Mouse (Mus musculus) embryonic fibroblast, embryonic 13.5 days (primary cell): Measurements from ENCODE around the gene Slc48a1. TPM values are rescaled to one million over a fixed set of nuclear protein-coding genes. Genes with fewer than 3 reads are reported as not detected.

Experiments
- H3K27ac ChIP-seq: 2 replicates; pipeline ENCODE4 v1.5.1; 2012; ENCODE audit warnings: low read length, control low read depth, inconsistent platforms; ENCODE audit not compliant: insufficient read depth
- H3K4me1 ChIP-seq: 2 replicates; pipeline ENCODE4 v1.6.1; 2011; ENCODE audit warnings: low read length; ENCODE audit not compliant: control insufficient read depth, insufficient read depth
- H3K4me3 ChIP-seq: 2 replicates; pipeline ENCODE4 v1.5.1; 2011; ENCODE audit warnings: mild to moderate bottlenecking, control low read depth, low read length; ENCODE audit not compliant: insufficient read depth
- CTCF ChIP-seq: IDR thresholded peaks from 2 replicates; pipeline ENCODE4 v1.5.1; 2011; ENCODE audit warnings: mild to moderate bottlenecking, control low read depth, low read length, moderate library complexity, borderline replicate concordance; ENCODE audit not compliant: insufficient read depth
- POLR2A ChIP-seq: IDR thresholded peaks from 2 replicates; pipeline ENCODE4 v1.6.1; 2011; ENCODE audit warnings: low read depth, mild to moderate bottlenecking, control low read depth, low read length, moderate library complexity
- polyA plus RNA-seq: library from polyadenylated mRNA; stranded (reverse); fragments of >200 nt; gene quantifications from 2 replicates; pipeline ENCODE4 v1.2.4, GENCODE M21; 2011; ENCODE audit warnings: low read depth; ENCODE audit not compliant: missing spikeins, insufficient read length

Gene Slc48a1
- polyA plus RNA-seq, 1 experiment = 136 TPM

- TF ChIP-seq CTCF = no peak
- TF ChIP-seq POLR2A = no peak
- no peak overlapping the region for H3K27ac ChIP-seq
- H3K4me3 ChIP-seq = no peak overlapping the region
- peaks cover 18% of the 10 kb centered on the region for H3K4me1 ChIP-seq
Observed at GRCm38 (mm10) chr15:97810399-97810798, 32.1 kb downstream of the Slc48a1 start.

GRCm38 (mm10) chr15:97811307-97811706, 33.0 kb downstream of the Slc48a1 start:
- H3K4me3 ChIP-seq = no peak overlapping the region
- H3K27ac ChIP-seq = no peak overlapping the region
- H3K4me1 ChIP-seq = peaks cover 18% of the 10 kb centered on the region
- TF ChIP-seq POLR2A = no peak
- TF ChIP-seq CTCF = no peak

GRCm38 (mm10) chr15:97812126-97812525, 33.8 kb downstream of the Slc48a1 start:
- Histone ChIP-seq H3K4me3 (no peak overlapping the region), H3K4me1 (peaks cover 18% of the 10 kb centered on the region), H3K27ac (peak overlapping the region; percentile 28)
- no peak for TF ChIP-seq CTCF
- no peak for TF ChIP-seq POLR2A

DNA sequence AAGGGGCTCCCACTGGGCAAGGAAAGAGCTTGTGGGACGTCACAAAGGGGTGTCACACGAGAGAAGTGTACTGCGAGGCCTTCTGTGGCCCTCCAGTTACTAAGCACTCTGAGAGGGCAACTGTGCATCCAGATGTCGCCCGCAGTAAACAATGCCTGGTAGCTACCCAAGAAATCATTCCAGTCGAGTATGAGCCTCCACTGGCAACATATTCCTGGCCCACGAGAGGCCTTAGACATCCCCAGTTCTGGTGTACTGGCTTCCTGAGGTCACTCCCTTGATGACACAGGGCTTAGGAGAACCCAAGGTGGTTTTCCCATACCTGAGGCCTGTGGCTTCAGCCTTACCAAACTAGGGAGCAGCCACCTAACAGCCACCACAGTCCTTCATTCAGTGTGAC, 34.6 kb downstream of the Slc48a1 start:
- TF ChIP-seq CTCF (no peak), POLR2A (no peak)
- Histone ChIP-seq H3K4me3 (no peak overlapping the region), H3K27ac (peak overlapping the region; percentile 28), H3K4me1 (peaks cover 18% of the 10 kb centered on the region)

DNA sequence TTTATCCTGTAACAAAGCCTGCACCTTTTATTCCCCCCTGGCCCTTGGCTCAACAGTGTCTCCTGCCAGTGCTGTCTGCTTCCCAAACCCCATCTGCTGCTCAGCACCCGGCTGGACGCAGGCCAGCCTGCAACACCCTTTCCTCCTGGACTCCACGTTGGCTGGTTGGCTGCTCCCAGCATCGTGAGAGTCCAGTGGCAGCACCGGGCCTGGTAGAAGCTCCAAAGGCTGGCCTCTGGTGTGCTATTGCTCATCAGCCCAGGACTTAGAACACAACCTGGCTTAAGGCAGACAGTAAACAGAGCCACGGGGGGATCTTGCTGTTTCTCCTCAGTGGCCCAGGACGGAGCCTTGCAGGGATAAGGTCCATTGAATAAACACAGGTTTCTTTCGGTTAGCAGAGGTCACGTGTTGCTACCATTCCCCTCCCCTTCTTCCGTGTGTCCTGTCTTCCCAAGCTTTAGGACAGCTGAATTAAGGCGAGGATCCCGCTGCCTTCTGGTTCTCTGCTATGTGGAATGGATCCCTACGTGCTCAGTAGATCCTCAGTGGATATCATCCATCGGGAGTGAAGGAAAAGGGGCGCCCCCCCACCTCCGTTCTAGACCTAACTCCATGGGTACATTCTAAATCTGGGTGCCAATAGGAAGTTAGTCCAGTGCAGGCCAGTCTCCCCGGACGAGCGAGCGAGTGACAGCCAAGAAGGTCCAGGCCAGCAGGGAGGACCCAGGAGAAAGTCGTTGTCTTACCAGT, 35.3 kb downstream of the Slc48a1 start:
- Histone ChIP-seq H3K27ac (peak overlapping the region; percentile 13), H3K4me1 (peaks cover 18% of the 10 kb centered on the region), H3K4me3 (no peak overlapping the region)
- TF ChIP-seq POLR2A (no peak), CTCF (no peak)

- TF ChIP-seq POLR2A (no peak), CTCF (no peak)
- peak overlapping the region; percentile 9; the same call in 1 of the 2 replicates for H3K27ac ChIP-seq
Observed at GRCm38 (mm10) chr15:97814703-97815102, 36.4 kb downstream of the Slc48a1 start.

DNA sequence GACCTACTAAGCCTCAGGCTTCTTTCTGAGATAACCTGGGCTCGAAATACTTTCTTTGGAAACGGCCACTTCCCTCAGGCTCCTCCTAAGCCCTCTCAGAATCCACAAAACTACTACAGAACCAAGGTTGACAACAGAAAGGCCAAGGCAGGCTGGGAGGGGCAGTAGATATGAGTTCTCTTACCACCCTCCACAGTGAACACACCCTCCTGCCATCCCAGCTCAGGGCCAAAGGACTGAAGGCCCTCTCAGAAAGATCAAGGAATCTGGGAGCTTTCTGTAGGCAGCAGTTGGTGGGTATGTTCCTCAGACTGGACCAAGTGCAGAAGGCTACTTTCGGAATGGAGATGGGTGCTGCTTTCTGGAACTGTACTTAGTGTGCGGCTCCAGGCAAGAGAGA, 36.9 kb downstream of the Slc48a1 start:
- TF ChIP-seq POLR2A (no peak), CTCF (no peak)
- Histone ChIP-seq H3K27ac (0 out of 2 replicates have a peak overlapping the region, but pooled peaks have one; percentile 9), H3K4me3 (no peak overlapping the region), H3K4me1 (peaks cover 18% of the 10 kb centered on the region)

More at GRCm38 (mm10) chr15:97814703-97815102, 36.4 kb downstream of the Slc48a1 start:
- Histone ChIP-seq H3K4me1 (peaks cover 18% of the 10 kb centered on the region), H3K4me3 (no peak overlapping the region)

- Histone ChIP-seq H3K27ac (no peak overlapping the region), H3K4me3 (no peak overlapping the region), H3K4me1 (peaks cover 24% of the 10 kb centered on the region)
- TF ChIP-seq POLR2A (no peak), CTCF (no peak)
Observed at GRCm38 (mm10) chr15:97816199-97816994, 38.1 kb downstream of the Slc48a1 start.

DNA sequence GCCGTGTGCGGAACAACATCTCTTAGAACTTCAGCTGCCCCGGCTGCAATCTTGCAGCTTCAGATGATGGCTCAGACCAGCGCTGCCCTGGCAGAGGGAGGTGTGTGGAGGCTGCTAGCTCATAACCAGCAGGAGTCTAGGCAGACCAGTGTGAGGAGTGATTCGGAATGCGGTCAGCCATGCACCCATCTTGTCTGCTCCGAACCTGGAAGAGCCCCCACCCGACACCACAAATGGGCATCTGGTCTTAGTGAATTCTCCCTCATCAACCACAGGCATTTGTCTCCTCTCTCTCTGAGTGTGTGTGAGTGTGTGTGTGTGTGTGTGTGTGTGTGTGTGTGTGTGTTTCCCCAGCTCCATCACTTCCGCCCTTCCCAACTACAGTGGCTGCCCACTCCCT, 41.6 kb downstream of the Slc48a1 start:
- TF ChIP-seq POLR2A (no peak), CTCF (no peak)
- 0 out of 2 replicates have a peak overlapping the region, but pooled peaks have one; percentile 1 for H3K27ac ChIP-seq
- peaks cover 39% of the 10 kb centered on the region for H3K4me1 ChIP-seq
- no peak overlapping the region for H3K4me3 ChIP-seq
